Mouse (Mus musculus) B cell, adult 67 days (primary cell): ENCODE results near the gene Abca1. TPM values are rescaled to one million over a fixed set of nuclear protein-coding genes. Genes with fewer than 3 reads are reported as not detected.

ENCODE experiments used
- total RNA-seq, 2 experiments: library from RNA; stranded (reverse); gene quantifications; 4 replicates each; pipeline ENCODE4 v1.2.4; 2023

Gene Abca1
- total RNA-seq, result 100 to 1,000 TPM in 1 of 2 experiments, 10 to 100 TPM in 1; 94.1 to 103 TPM

DNA sequence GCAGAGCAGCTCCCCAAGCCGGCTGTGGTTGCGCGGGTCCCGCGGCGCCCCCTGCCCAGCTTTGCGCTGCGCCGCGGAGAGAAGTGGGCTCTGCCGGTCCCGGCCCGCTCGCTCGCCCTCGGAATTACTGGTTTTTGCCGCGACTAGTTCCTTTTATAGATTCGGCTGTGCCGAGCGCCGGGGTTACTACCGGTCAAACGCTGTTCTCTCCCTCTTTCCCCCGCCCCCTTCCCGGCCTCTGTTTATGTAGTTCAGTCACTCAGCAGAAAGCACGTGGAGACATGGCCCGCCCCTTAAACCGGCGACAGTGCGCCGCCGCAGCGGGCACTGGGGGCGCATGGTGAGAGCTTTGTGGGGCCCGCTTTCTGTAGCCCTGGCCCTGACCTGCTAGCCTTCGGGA, at the start of gene Abca1:
Gene Abca1 (minus strand): TSS at position 129 of the 400 bp plus-strand sequence.

DNA sequence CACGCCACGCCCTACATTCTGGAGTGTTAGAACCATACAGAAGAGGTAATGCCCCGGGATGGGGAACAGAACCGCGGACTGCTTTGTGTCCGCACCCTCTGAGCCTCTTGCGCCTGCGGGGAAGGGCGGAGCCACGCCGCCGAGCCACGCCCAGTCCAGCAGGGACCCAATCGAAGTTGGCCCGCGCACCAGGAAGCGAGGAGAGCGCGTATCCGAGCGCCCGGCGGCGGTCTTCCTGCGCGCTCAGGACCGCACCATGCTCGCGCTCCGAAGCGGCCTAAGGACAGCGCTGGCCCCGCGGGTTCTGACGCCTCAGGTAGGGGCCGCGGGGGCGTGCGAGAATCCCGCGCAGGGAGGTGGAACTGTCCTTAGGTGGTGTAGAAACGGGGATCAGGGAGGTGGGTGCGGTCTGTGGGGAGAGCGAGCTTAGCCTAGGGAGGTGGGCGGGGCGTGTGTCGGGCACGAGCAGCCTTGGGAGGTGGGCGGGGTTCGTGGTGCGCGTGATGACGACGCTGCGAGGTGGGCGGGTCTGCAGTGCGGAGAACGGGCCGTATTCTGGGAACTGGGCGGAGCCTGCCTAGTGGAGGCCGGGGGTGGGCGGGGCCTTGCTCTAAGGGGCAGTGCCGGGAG, 147.8 kb downstream of the Abca1 start, which contains the start of gene Nipsnap3b:
Gene Nipsnap3b (plus strand): TSS at position 149 of the 630 bp plus-strand sequence.

DNA sequence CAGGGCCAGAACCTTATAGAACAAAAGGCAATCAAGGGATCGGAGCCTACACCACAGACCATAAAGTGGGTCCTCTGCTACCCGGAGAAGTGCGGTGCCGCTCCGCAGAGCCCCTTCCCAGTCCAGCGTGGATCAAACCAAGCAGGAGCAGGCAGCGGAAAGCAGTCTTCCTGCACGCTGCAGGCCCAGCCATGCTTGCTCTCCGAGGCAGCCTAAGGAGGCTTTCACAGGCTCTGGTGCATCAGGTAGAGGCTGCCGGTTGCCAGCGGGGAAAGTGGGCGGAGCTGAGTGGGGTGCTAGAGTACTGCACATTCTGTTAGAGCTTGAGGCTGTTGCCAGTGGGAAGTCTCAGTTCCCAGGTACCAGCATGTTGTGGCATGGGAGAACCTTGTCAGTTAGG, 170.4 kb downstream of the Abca1 start, which contains the start of gene Nipsnap3a:
Gene Nipsnap3a (plus strand): TSS at position 25 of the 400 bp plus-strand sequence.

Other genes starting within 250 kb of the Abca1 start
- gene Olfr272, start 240.7 kb downstream of the Abca1 start, total RNA-seq, result not detected
- not detected for gene Olfr270, start 195.3 kb downstream of the Abca1 start, total RNA-seq
- not detected for gene Nipsnap3a, start 170.6 kb downstream of the Abca1 start, total RNA-seq
- 10 to 100 TPM; 35.8 to 48.5 TPM for gene Nipsnap3b, start 148.0 kb downstream of the Abca1 start, total RNA-seq